Mouse (Mus musculus) CH12.LX (cell line): ENCODE measurements around the gene Opn1sw. TPM values are rescaled to one million over a fixed set of nuclear protein-coding genes. Genes with fewer than 3 reads are reported as not detected.

Source experiments
- DNase-seq: peaks from one replicate; pipeline ENCODE4 v3.0.0-alpha.2; 2013; ENCODE audit errors: extremely low read depth
- H3K27ac ChIP-seq: 2 replicates; pipeline ENCODE4 v1.5.1; 2012; ENCODE audit warnings: low read depth, mild to moderate bottlenecking, control low read depth, moderate library complexity; ENCODE audit not compliant: insufficient read depth
- H3K27me3 ChIP-seq: replicated peaks from 2 replicates; pipeline ENCODE3; 2012; ENCODE audit warnings: inconsistent platforms
- H3K36me3 ChIP-seq, 2 experiments: replicated peaks in 1 of 2; 2 replicates each; pipeline versions ENCODE3 to v1.6.1; 2012; ENCODE audit warnings: inconsistent platforms in 1 of 2, low read length in 1 of 2, mild to moderate bottlenecking in 1 of 2, mixed read lengths in 1 of 2, moderate library complexity in 1 of 2; ENCODE audit not compliant: control insufficient read depth in 1 of 2, insufficient read depth in 1 of 2
- H3K4me1 ChIP-seq, 2 experiments: 2 replicates each; pipeline ENCODE4 v1.6.1; 2012; ENCODE audit warnings: inconsistent platforms in 1 of 2, moderate library complexity in 1 of 2; ENCODE audit not compliant: insufficient read depth in 2 of 2, control insufficient read depth in 1 of 2
- H3K4me2 ChIP-seq: 2 replicates; pipeline ENCODE4 v1.6.1; 2012; ENCODE audit warnings: low read depth, mild to moderate bottlenecking, control low read depth; ENCODE audit not compliant: poor library complexity, insufficient read depth, severe bottlenecking
- H3K4me3 ChIP-seq, 3 experiments: fragments of 150-350 bp in 1 of 3; sonication (generic) in 1 of 3; replicated peaks in 1 of 3; 2 replicates each; pipeline versions ENCODE3 to v1.5.1; 2011 to 2012; ENCODE audit warnings: low read depth in 2 of 3, low read length in 2 of 3, mild to moderate bottlenecking in 2 of 3, moderate library complexity in 2 of 3, control low read depth in 1 of 3, improper control_type of control experiment in 1 of 3, inconsistent platforms in 1 of 3, mixed read lengths in 1 of 3; ENCODE audit not compliant: poor library complexity in 1 of 3
- H3K79me2 ChIP-seq: replicated peaks from 2 replicates; pipeline ENCODE4 v1.6.1; 2012; ENCODE audit warnings: mild to moderate bottlenecking, moderate library complexity; ENCODE audit not compliant: control insufficient read depth, poor library complexity, insufficient read depth, severe bottlenecking; ENCODE audit errors: extremely low read depth
- H3K9ac ChIP-seq: 2 replicates; pipeline ENCODE4 v1.6.1; 2012; ENCODE audit warnings: low read depth, mild to moderate bottlenecking, control low read depth, moderate library complexity; ENCODE audit not compliant: insufficient read depth
- H3K9me3 ChIP-seq: replicated peaks from 2 replicates; pipeline ENCODE3; 2012; ENCODE audit warnings: low read length, inconsistent platforms, mixed read lengths
- CHD1 ChIP-seq: IDR thresholded peaks from 2 replicates; pipeline ENCODE4 v1.6.1; 2012; ENCODE audit warnings: low read depth, low read length, improper control_type of control experiment, inconsistent platforms
- CTCF ChIP-seq, 2 experiments: IDR thresholded peaks in 1 of 2; conservative IDR thresholded peaks in 1 of 2; 2 replicates each; pipeline ENCODE4 v1.5.1; 2011 to 2012; ENCODE audit warnings: low read depth in 2 of 2, low read length in 2 of 2, improper control_type of control experiment in 1 of 2, inconsistent platforms in 1 of 2, mild to moderate bottlenecking in 1 of 2, moderate library complexity in 1 of 2
- ELF1 ChIP-seq: IDR thresholded peaks from 2 replicates; pipeline ENCODE4 v1.6.1; 2014; ENCODE audit warnings: low read depth, mild to moderate bottlenecking, inconsistent platforms, low read length, improper control_type of control experiment
- EP300 ChIP-seq: IDR thresholded peaks from 2 replicates; pipeline ENCODE4 v1.6.1; 2011; ENCODE audit warnings: low read length, improper control_type of control experiment
- GABPA ChIP-seq: IDR thresholded peaks from 2 replicates; pipeline ENCODE4 v1.6.1; 2012; ENCODE audit warnings: low read depth, low read length, improper control_type of control experiment, inconsistent platforms; ENCODE audit not compliant: insufficient replicate concordance
- HCFC1 ChIP-seq: IDR thresholded peaks from 2 replicates; pipeline ENCODE4 v1.6.1; 2012; ENCODE audit warnings: low read depth, mild to moderate bottlenecking, inconsistent platforms, low read length, improper control_type of control experiment
- IRF4 ChIP-seq: IDR thresholded peaks from 2 replicates; pipeline ENCODE4 v1.6.1; 2014; ENCODE audit warnings: low read depth, mild to moderate bottlenecking, inconsistent platforms, low read length, improper control_type of control experiment
- JUN ChIP-seq: IDR thresholded peaks from 2 replicates; pipeline ENCODE4 v1.6.1; 2011; ENCODE audit warnings: low read depth, mild to moderate bottlenecking, low read length, improper control_type of control experiment, moderate library complexity; ENCODE audit not compliant: insufficient read depth
- JUND ChIP-seq: conservative IDR thresholded peaks from 2 replicates; pipeline ENCODE4 v1.6.1; 2011; ENCODE audit warnings: low read depth, low read length, improper control_type of control experiment
- KAT2A ChIP-seq: IDR thresholded peaks from 2 replicates; pipeline ENCODE4 v1.6.1; 2012; ENCODE audit warnings: low read length, improper control_type of control experiment, inconsistent platforms; ENCODE audit not compliant: insufficient replicate concordance
- MAX ChIP-seq: IDR thresholded peaks from 2 replicates; pipeline ENCODE4 v1.6.1; 2011; ENCODE audit warnings: low read length, improper control_type of control experiment
- MEF2A ChIP-seq: IDR thresholded peaks from 2 replicates; pipeline ENCODE4 v1.6.1; 2014; ENCODE audit warnings: low read depth, mild to moderate bottlenecking, inconsistent platforms, low read length, improper control_type of control experiment, borderline replicate concordance
- MYC ChIP-seq: IDR thresholded peaks from 2 replicates; pipeline ENCODE4 v1.6.1; 2011; ENCODE audit warnings: low read depth, mild to moderate bottlenecking, improper control_type of control experiment, low read length
- NELFE ChIP-seq: IDR thresholded peaks from 2 replicates; pipeline ENCODE4 v1.6.1; 2011; ENCODE audit warnings: low read depth, low read length, improper control_type of control experiment
- POLR2AphosphoS2 ChIP-seq: IDR thresholded peaks from 2 replicates; pipeline ENCODE4 v1.6.1; 2011; ENCODE audit warnings: low read depth, low read length, improper control_type of control experiment
- SIN3A ChIP-seq: IDR thresholded peaks from 2 replicates; pipeline ENCODE4 v1.6.1; 2012; ENCODE audit warnings: low read length, improper control_type of control experiment, inconsistent platforms
- SMC3 ChIP-seq: IDR thresholded peaks from 2 replicates; pipeline ENCODE4 v1.6.1; 2011; ENCODE audit warnings: low read depth, low read length, improper control_type of control experiment
- UBTF ChIP-seq: IDR thresholded peaks from 2 replicates; pipeline ENCODE4 v1.6.1; 2012; ENCODE audit warnings: low read depth, mild to moderate bottlenecking, inconsistent platforms, low read length, improper control_type of control experiment, moderate library complexity
- USF1 ChIP-seq: IDR thresholded peaks from 2 replicates; pipeline ENCODE4 v1.6.1; 2014; ENCODE audit warnings: low read depth, mild to moderate bottlenecking, inconsistent platforms, low read length, improper control_type of control experiment
- ZC3H11A ChIP-seq: IDR thresholded peaks from 2 replicates; pipeline ENCODE4 v1.6.1; 2012; ENCODE audit warnings: low read depth, mild to moderate bottlenecking, inconsistent platforms, low read length, improper control_type of control experiment
- ZKSCAN1 ChIP-seq: IDR thresholded peaks from 2 replicates; pipeline ENCODE4 v1.6.1; 2012; ENCODE audit warnings: low read depth, inconsistent platforms, low read length, improper control_type of control experiment, borderline replicate concordance
- ZNF384 ChIP-seq: IDR thresholded peaks from 2 replicates; pipeline ENCODE4 v1.6.1; 2012; ENCODE audit warnings: low read depth, low read length, improper control_type of control experiment, inconsistent platforms
- dilution Hi-C: fragments of 300-500 bp; cut with MboI; formaldehyde crosslinking; loops from 2 replicates; pipeline ENCODE4 v1.14.3; 2020; ENCODE audit warnings: low sequenced_read_pairs; ENCODE audit not compliant: extremely low pct_unique_long_range_greater_than_20kb, extremely low pct_ligation_motif_present
- in situ Hi-C: fragments of 300-500 bp; cut with MboI; formaldehyde crosslinking; loops from 3 replicates; pipeline ENCODE4 v1.14.3; 2019; ENCODE audit warnings: low sequenced_read_pairs, low pct_ligation_motif_present, low pct_unique_long_range_greater_than_20kb, mixed read lengths
- polyA plus RNA-seq: library from polyadenylated mRNA; unstranded; fragments of >175 nt; gene quantifications from 2 replicates; pipeline ENCODE4 v1.2.1, GENCODE M21; 2012; ENCODE audit warnings: low read depth; ENCODE audit not compliant: insufficient read length
- total RNA-seq, 2 experiments: library from RNA; depleted of rRNA; stranded (reverse); fragments of 300-350 nt in 1 of 2; fragments of >200 nt in 1 of 2; gene quantifications; 2 replicates each; pipeline ENCODE4 v1.2.3; 2012 to 2014

Opn1sw gene
- total and polyA plus RNA-seq, 3 experiments = not detected

DNA sequence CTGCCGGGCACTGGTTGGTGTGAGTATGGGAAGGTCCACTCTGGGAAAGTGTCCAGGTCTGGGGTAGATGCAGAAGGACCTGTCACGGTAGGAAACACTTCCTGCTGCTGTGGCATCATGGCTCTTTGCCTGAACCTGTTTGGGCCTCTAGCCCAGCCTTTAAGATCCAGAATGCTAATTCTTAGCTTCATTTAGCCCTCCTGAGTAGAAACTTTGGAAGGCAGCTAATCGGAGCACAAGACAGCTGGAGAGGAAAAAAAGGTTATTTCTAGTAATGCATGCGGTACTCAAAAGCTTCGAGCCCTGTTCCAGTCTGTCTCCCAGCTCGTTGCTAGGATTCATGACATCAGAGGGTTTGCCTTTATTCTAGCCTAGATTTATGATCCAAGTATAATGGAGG is 18.1 kb upstream of the Opn1sw start:
- no peak for DNase-seq
- in situ Hi-C loops = loop anchor here (5.0 kb wide), 1 partner anchor 41 kb away; no protein-coding TSS in a partner anchor
- Histone ChIP-seq H3K9ac (no peak overlapping the region), H3K4me3 (no peak overlapping the region), H3K4me2 (no peak overlapping the region), H3K27me3 (peaks cover 10% of the 10 kb centered on the region), H3K27ac (no peak overlapping the region), H3K9me3 (no peaks in the 10 kb centered on the region), H3K36me3 (peaks cover 0 to 3% of the 10 kb centered on the region in 2 experiments), H3K79me2 (no peaks in the 10 kb centered on the region), H3K4me1 (no peaks in the 10 kb centered on the region)
- dilution Hi-C loops = no loop called here
- TF ChIP-seq ZC3H11A (no peak), MAX (no peak)

GRCm38 (mm10) chr6:29402693-29403342 is 14.6 kb upstream of the Opn1sw start:
- Histone ChIP-seq H3K4me2 (no peak overlapping the region), H3K27ac (no peak overlapping the region), H3K9ac (no peak overlapping the region), H3K4me1 (no peaks in the 10 kb centered on the region), H3K4me3 (no peak overlapping the region), H3K36me3 (no peaks in the 10 kb centered on the region), H3K79me2 (no peaks in the 10 kb centered on the region), H3K9me3 (no peaks in the 10 kb centered on the region), H3K27me3 (peaks cover 36% of the 10 kb centered on the region)
- dilution Hi-C loops = no loop called here
- no peak for DNase-seq
- TF ChIP-seq JUND = no peak
- no peak for TF ChIP-seq SIN3A
- TF ChIP-seq MAX = no peak
- no peak for TF ChIP-seq SMC3
- TF ChIP-seq MYC = no peak
- TF ChIP-seq CHD1 = no peak
- no peak for TF ChIP-seq IRF4
- no peak for TF ChIP-seq USF1
- no peak for TF ChIP-seq EP300
- TF ChIP-seq KAT2A = no peak
- TF ChIP-seq ELF1 = no peak
- no peak for TF ChIP-seq POLR2AphosphoS2
- in situ Hi-C loops = no loop called here

- Histone ChIP-seq H3K36me3 (no peaks in the 10 kb centered on the region), H3K9ac (no peak overlapping the region), H3K4me1 (peaks cover 0 to 7% of the 10 kb centered on the region in 2 experiments; a peak in 1 of 4 replicates), H3K4me3 (no peak overlapping the region), H3K4me2 (no peak overlapping the region), H3K27ac (no peak overlapping the region), H3K27me3 (peaks cover 62% of the 10 kb centered on the region), H3K79me2 (no peaks in the 10 kb centered on the region), H3K9me3 (no peaks in the 10 kb centered on the region)
- TF ChIP-seq NELFE (no peak), ZNF384 (no peak), CTCF (conservative IDR thresholded peaks at IDR 0.05 in 1 of 2, IDR thresholded peaks at IDR 0.05 in 1 of 2; ENCODE audit: low read depth in 2 of 2, low read length in 2 of 2) (no peak), ELF1 (no peak), GABPA (no peak), POLR2AphosphoS2 (no peak), UBTF (no peak), MEF2A (no peak), MYC (no peak), JUN (no peak), ZKSCAN1 (no peak), HCFC1 (no peak)
- no peak for DNase-seq
- dilution Hi-C loops = no loop called here
- in situ Hi-C loops = loop anchor here (25.0 kb wide), 1 partner anchor 237 kb away; no protein-coding TSS in a partner anchor
Measured at GRCm38 (mm10) chr6:29399851-29400250, 11.6 kb upstream of the Opn1sw start.
